Comparison of ENCODE assay signal across 8 mouse cellular contexts in the genomic region with DNA sequence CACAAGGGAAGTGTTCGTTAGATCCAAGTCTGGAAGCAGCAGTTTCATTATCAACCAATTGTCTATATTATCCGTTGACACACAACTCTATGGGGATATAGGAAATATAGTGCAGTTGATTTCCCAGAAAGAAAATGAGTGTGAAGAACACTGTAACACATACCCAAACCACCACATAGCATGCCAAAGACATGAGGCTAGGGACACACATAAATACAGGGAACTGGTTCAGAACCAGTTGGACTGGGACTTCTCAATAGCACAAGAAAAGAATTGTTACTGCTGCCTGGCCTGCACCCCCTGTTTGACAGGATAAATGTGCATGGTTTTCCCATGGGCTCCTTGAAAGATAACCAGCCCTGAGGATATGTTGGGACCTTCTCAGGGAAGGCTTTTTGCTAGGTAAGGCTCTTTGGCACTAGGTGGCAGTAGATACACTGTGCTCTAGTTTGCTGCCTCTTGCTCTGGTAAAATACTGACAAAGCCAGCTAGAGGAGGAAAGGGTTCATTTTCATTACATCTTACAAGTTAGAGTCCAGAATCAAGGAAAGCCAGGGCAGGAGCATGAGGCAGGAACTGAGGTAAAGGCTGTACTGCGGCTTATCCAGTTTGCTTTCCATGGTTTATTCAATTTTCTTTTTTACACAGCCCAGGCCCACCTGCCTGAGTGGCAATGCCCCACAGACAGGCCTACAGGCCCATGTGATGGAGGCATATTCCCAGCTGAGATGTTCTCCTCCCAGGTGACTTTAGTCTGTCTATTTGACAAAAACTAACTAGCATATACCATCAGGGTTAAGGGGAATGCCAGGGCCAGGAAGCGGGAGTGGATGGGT. TPM values are rescaled to one million over a fixed set of nuclear protein-coding genes. Genes with fewer than 3 reads are reported as not detected.
A peak's percentile ranks its signal among the peaks of the same experiment; 100 is the strongest.
DNase-seq lines count a peak whose midpoint lies in the region; ATAC-seq and TF ChIP-seq lines count a peak whose summit lies in the region.

No protein-coding gene starts in this region.

- DNase-seq in limb, embryonic 11.5 days (ENCODE audit: low spot score): peak; percentile 39
- no peak for DNase-seq in limb, embryonic 10.5 days (ENCODE audit: low spot score)
- peak; percentile 45 for DNase-seq in cerebellum, adult 11-12 months
- peak; percentile 82 for DNase-seq in forebrain, postnatal 0 days
- peak; percentile 19 for DNase-seq in liver
- peak; percentile 57 for DNase-seq in thymus, postnatal 14 days

- H3K4me1 ChIP-seq in limb, embryonic 11.5 days (ENCODE audit: control insufficient read depth, insufficient read depth, low read length): no peaks in the 10 kb centered on the region
- no peaks in the 10 kb centered on the region for H3K4me1 ChIP-seq in limb, embryonic 10.5 days
- H3K4me1 ChIP-seq in forebrain, postnatal 0 days (ENCODE audit: insufficient read depth): no peaks in the 10 kb centered on the region
- no peaks in the 10 kb centered on the region for H3K4me1 ChIP-seq in intestine, embryonic 16.5 days (ENCODE audit: control insufficient read depth, insufficient read depth, low read length)
- no peaks in the 10 kb centered on the region for H3K4me1 ChIP-seq in midbrain, embryonic 16.5 days (ENCODE audit: control insufficient read depth, insufficient read depth, low read length)

- no peaks in the 10 kb centered on the region for H3K9me3 ChIP-seq in limb, embryonic 11.5 days (ENCODE audit: control insufficient read depth, low read length)
- H3K9me3 ChIP-seq in limb, embryonic 10.5 days (replicated peaks): no peaks in the 10 kb centered on the region
- no peaks in the 10 kb centered on the region for H3K9me3 ChIP-seq in forebrain, postnatal 0 days (ENCODE audit: low read length)
- H3K9me3 ChIP-seq in intestine, embryonic 16.5 days (ENCODE audit: control insufficient read depth, low read length): no peaks in the 10 kb centered on the region
- no peaks in the 10 kb centered on the region for H3K9me3 ChIP-seq in midbrain, embryonic 16.5 days (replicated peaks; ENCODE audit: control insufficient read depth, low read length, poor library complexity, severe bottlenecking)

- ATAC-seq in limb, embryonic 11.5 days (ENCODE audit: insufficient number of reproducible peaks, low FRiP score, low TSS enrichment, low read depth): peak; percentile 65; the same call in 1 of the 2 replicates
- peak; percentile 92 for ATAC-seq in forebrain, postnatal 0 days
- peak; percentile 86 for ATAC-seq in intestine, embryonic 16.5 days
- ATAC-seq in midbrain, embryonic 16.5 days: peak; percentile 82

- H3K4me2 ChIP-seq in limb, embryonic 11.5 days (ENCODE audit: low read depth, severe bottlenecking): no peak overlapping the region
- H3K4me2 ChIP-seq in forebrain, postnatal 0 days (ENCODE audit: low read depth): no peak overlapping the region
- no peak overlapping the region for H3K4me2 ChIP-seq in intestine, embryonic 16.5 days (ENCODE audit: low read depth, low read length)
- no peak overlapping the region for H3K4me2 ChIP-seq in midbrain, embryonic 16.5 days (ENCODE audit: low read length)

- H3K27ac ChIP-seq in limb, embryonic 11.5 days (replicated peaks; ENCODE audit: low read depth, low read length): no peak overlapping the region
- no peak overlapping the region for H3K27ac ChIP-seq in limb, embryonic 10.5 days
- 0 out of 2 replicates have a peak overlapping the region, but pooled peaks have one; percentile 58 for H3K27ac ChIP-seq in forebrain, postnatal 0 days (ENCODE audit: low read depth, low read length)
- H3K27ac ChIP-seq in intestine, embryonic 16.5 days (ENCODE audit: low read length): no peak overlapping the region
- H3K27ac ChIP-seq in midbrain, embryonic 16.5 days (ENCODE audit: low read length): no peak overlapping the region

- no peak overlapping the region for H3K9ac ChIP-seq in limb, embryonic 11.5 days (ENCODE audit: low read length)
- no peak overlapping the region for H3K9ac ChIP-seq in forebrain, postnatal 0 days
- H3K9ac ChIP-seq in intestine, embryonic 16.5 days (ENCODE audit: low read depth, low read length): no peak overlapping the region
- no peak overlapping the region for H3K9ac ChIP-seq in midbrain, embryonic 16.5 days (ENCODE audit: low read depth, low read length)

- no peaks in the 10 kb centered on the region for H3K27me3 ChIP-seq in limb, embryonic 11.5 days (ENCODE audit: control insufficient read depth, insufficient read depth, low read length)
- H3K27me3 ChIP-seq in limb, embryonic 10.5 days (ENCODE audit: low read depth, poor library complexity, severe bottlenecking): no peaks in the 10 kb centered on the region
- no peaks in the 10 kb centered on the region for H3K27me3 ChIP-seq in forebrain, postnatal 0 days (ENCODE audit: insufficient read depth, low read length)
- no peaks in the 10 kb centered on the region for H3K27me3 ChIP-seq in intestine, embryonic 16.5 days (replicated peaks; ENCODE audit: control insufficient read depth, insufficient read depth, low read length)
- no peaks in the 10 kb centered on the region for H3K27me3 ChIP-seq in midbrain, embryonic 16.5 days (ENCODE audit: control insufficient read depth, insufficient read depth, low read depth, low read length)

- 83% methylated on average over 4 of the region's 4 CpGs for WGBS in limb, embryonic 11.5 days
- WGBS in limb, embryonic 10.5 days: 88% methylated on average over 4 of the region's 4 CpGs
- 81% methylated on average over 4 of the region's 4 CpGs for WGBS in forebrain, postnatal 0 days
- WGBS in intestine, embryonic 16.5 days: 77% methylated on average over 4 of the region's 4 CpGs
- 75% methylated on average over 4 of the region's 4 CpGs for WGBS in midbrain, embryonic 16.5 days

- H3K4me3 ChIP-seq in limb, embryonic 11.5 days (ENCODE audit: low read depth, low read length): no peak overlapping the region
- H3K4me3 ChIP-seq in limb, embryonic 10.5 days: no peak overlapping the region
- no peak overlapping the region for H3K4me3 ChIP-seq in forebrain, postnatal 0 days (ENCODE audit: low read depth, low read length)
- H3K4me3 ChIP-seq in intestine, embryonic 16.5 days (ENCODE audit: low read length): no peak overlapping the region
- H3K4me3 ChIP-seq in midbrain, embryonic 16.5 days (ENCODE audit: low read depth, low read length): no peak overlapping the region

- no peaks in the 10 kb centered on the region for H3K36me3 ChIP-seq in limb, embryonic 11.5 days (ENCODE audit: control insufficient read depth, insufficient read depth, low read length)
- peaks cover 29% of the 10 kb centered on the region for H3K36me3 ChIP-seq in limb, embryonic 10.5 days
- peaks cover 9% of the 10 kb centered on the region for H3K36me3 ChIP-seq in forebrain, postnatal 0 days (ENCODE audit: insufficient read depth)
- no peaks in the 10 kb centered on the region for H3K36me3 ChIP-seq in intestine, embryonic 16.5 days (ENCODE audit: control insufficient read depth, insufficient read depth, low read length)
- peaks cover 3% of the 10 kb centered on the region; the same call in 1 of the 2 replicates for H3K36me3 ChIP-seq in midbrain, embryonic 16.5 days (ENCODE audit: control insufficient read depth, insufficient read depth, low read length)

- TF ChIP-seq CTCF in forebrain, postnatal 0 days (IDR thresholded peaks at IDR 0.05; ENCODE audit: low read depth): peak; percentile 90

RNA-seq across cellular contexts. Expression of gene Ilk, which starts 10.0 kb away (rescaled TPM):
- 224 and 237 TPM in 2 replicates for polyA plus RNA-seq in limb, embryonic 11.5 days (2014; fragmentation: Nextera tagmentation; extraction: Ambion mirVana)
- polyA plus RNA-seq in limb, embryonic 10.5 days (2016; fragmentation: Nextera tagmentation; extraction: Ambion mirVana): 195 and 200 TPM in 2 replicates
- total RNA-seq in forebrain, postnatal 0 days (2014; rRNA removed): 146 and 157 TPM in 2 replicates
- 159 and 161 TPM in 2 replicates for polyA plus RNA-seq in forebrain, postnatal 0 days (2015; fragmentation: Nextera tagmentation; extraction: Ambion mirVana)
- 317 and 323 TPM in 2 replicates for polyA plus RNA-seq in intestine, embryonic 16.5 days (2015; fragmentation: Nextera tagmentation; extraction: Ambion mirVana)
- polyA plus RNA-seq in midbrain, embryonic 16.5 days (2015; fragmentation: Nextera tagmentation; extraction: Ambion mirVana): 183 and 192 TPM in 2 replicates

RNA-seq across cellular contexts. Expression of gene Rrp8, which starts 10.8 kb away (rescaled TPM):
- polyA plus RNA-seq in limb, embryonic 11.5 days (2014; fragmentation: Nextera tagmentation; extraction: Ambion mirVana): 48.4 and 50.6 TPM in 2 replicates
- 44.1 and 54.1 TPM in 2 replicates for polyA plus RNA-seq in limb, embryonic 10.5 days (2016; fragmentation: Nextera tagmentation; extraction: Ambion mirVana)
- total RNA-seq in forebrain, postnatal 0 days (2014; rRNA removed): 22.1 and 26.6 TPM in 2 replicates
- 16.0 and 19.1 TPM in 2 replicates for polyA plus RNA-seq in forebrain, postnatal 0 days (2015; fragmentation: Nextera tagmentation; extraction: Ambion mirVana)
- polyA plus RNA-seq in intestine, embryonic 16.5 days (2015; fragmentation: Nextera tagmentation; extraction: Ambion mirVana): 26.2 and 32.6 TPM in 2 replicates
- polyA plus RNA-seq in midbrain, embryonic 16.5 days (2015; fragmentation: Nextera tagmentation; extraction: Ambion mirVana): 22.4 and 23.4 TPM in 2 replicates

RNA-seq across cellular contexts. Expression of gene Taf10, which starts 17.8 kb away (rescaled TPM):
- polyA plus RNA-seq in limb, embryonic 11.5 days (2014; fragmentation: Nextera tagmentation; extraction: Ambion mirVana): 166 and 179 TPM in 2 replicates
- polyA plus RNA-seq in limb, embryonic 10.5 days (2016; fragmentation: Nextera tagmentation; extraction: Ambion mirVana): 165 and 180 TPM in 2 replicates
- total RNA-seq in forebrain, postnatal 0 days (2014; rRNA removed): 84.6 and 86.5 TPM in 2 replicates
- 99.9 and 108 TPM in 2 replicates for polyA plus RNA-seq in forebrain, postnatal 0 days (2015; fragmentation: Nextera tagmentation; extraction: Ambion mirVana)
- polyA plus RNA-seq in intestine, embryonic 16.5 days (2015; fragmentation: Nextera tagmentation; extraction: Ambion mirVana): 114 and 119 TPM in 2 replicates
- 76.5 and 78.4 TPM in 2 replicates for polyA plus RNA-seq in midbrain, embryonic 16.5 days (2015; fragmentation: Nextera tagmentation; extraction: Ambion mirVana)

RNA-seq across cellular contexts. Expression of gene Tpp1, which starts 25.7 kb away (rescaled TPM):
- 35.9 and 41.7 TPM in 2 replicates for polyA plus RNA-seq in limb, embryonic 11.5 days (2014; fragmentation: Nextera tagmentation; extraction: Ambion mirVana)
- 39.8 and 40.5 TPM in 2 replicates for polyA plus RNA-seq in limb, embryonic 10.5 days (2016; fragmentation: Nextera tagmentation; extraction: Ambion mirVana)
- total RNA-seq in forebrain, postnatal 0 days (2014; rRNA removed): 16.8 and 51.2 TPM in 2 replicates
- 38.7 and 40.0 TPM in 2 replicates for polyA plus RNA-seq in forebrain, postnatal 0 days (2015; fragmentation: Nextera tagmentation; extraction: Ambion mirVana)
- 152 and 191 TPM in 2 replicates for polyA plus RNA-seq in intestine, embryonic 16.5 days (2015; fragmentation: Nextera tagmentation; extraction: Ambion mirVana)
- polyA plus RNA-seq in midbrain, embryonic 16.5 days (2015; fragmentation: Nextera tagmentation; extraction: Ambion mirVana): 32.1 and 38.6 TPM in 2 replicates
